Mouse (Mus musculus) skeletal muscle tissue, postnatal 0 days (tissue): Measurements from ENCODE around the gene 4921504E06Rik. TPM values are rescaled to one million over a fixed set of nuclear protein-coding genes. Genes with fewer than 3 reads are reported as not detected.

ENCODE experiments used
- polyA plus RNA-seq: library from polyadenylated mRNA; unstranded; fragments of >200 nt; fragmentation: Nextera tagmentation; extraction: Ambion mirVana; gene quantifications from 2 replicates; pipeline ENCODE4 v1.2.1, GENCODE M21; 2015

Gene 4921504E06Rik
- polyA plus RNA-seq: not detected in 2 replicates

DNA sequence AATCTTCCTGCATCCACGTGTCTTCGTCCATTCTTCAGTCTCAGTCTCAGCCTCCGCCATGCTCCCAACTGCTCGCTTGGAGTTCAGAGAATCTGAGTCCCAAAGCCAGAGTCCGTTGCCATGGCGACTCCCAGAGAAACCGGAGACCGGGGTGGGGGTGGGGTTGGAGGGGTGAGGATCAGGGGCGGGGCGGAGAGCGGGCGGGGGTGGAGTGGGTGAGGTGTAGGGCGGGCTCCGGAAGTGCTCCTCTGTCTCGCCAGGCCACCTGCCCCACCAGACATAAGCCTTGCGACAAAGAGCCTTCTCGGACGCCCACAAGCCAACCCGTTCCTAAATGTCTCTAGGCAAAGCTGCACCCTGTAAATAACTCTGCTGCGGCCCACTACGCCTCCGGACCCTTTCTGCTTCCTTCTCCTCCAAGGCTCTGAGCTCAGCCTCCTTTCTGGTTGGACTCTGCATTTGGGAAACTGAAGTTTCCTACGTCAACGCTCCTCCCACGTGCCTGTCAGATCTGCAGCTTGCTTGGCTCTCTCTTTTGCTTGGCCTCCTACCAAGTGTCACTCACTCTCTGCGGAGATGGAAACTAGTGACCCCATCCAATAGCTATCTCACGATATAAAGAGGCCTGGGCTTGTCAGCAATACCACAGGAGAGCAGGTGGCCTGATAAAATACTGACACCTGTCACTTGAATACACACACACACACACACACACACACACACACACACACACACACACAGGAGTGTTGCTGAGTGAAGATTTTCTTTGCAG lies at the start of gene 4921504E06Rik:
TSS of gene 4921504E06Rik (minus strand) at position 94 of the 772 bp plus-strand sequence.

DNA sequence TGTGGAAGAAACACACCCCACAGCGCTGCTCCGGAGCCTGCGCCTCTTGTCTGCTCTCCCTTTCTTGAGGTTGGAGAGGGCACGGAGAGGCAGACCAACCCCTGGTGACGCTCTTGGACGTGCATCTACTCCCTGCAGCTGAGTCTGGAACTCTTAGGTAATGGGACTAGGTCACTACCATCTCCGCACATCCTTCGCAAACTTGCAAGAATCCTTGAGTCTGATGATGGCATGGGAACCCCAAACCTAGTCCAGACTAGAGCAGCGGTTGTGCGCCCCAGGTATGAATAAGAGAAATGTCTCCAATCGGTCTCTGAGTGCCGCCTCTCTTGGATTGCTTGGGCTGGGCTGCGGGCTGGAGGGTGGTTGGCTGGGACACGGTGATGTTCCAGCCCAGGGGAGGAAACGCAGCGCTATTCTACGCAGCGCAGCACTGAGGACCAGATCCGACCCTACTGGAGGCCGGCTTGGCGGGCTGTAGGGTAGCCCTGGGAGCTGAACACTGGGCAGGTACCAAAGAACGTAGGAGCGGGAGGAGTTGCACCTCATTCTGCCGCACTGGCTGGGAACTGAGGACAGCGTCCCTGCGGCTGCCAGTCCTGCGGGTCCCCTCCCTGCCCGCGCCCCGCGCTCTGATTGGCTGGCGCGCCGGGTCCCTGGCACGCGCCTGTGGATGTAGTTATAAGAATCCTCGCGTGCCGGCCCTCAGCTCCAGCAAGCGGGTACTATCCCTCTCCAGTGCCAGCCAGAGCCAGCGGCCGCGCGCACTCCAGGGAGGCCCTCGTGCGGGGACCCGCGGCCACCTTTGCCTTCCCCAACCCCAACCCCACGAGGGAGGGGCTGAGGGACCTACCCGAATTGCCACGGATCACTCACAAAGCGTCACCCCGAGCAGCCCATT lies 108.5 kb downstream of the 4921504E06Rik start, which contains the start of gene Ptf1a:
TSS of gene Ptf1a (plus strand) at position 733 of the 901 bp plus-strand sequence.

Other genes starting within 250 kb of the 4921504E06Rik start
- gene Msrb2, start 182.5 kb downstream of the 4921504E06Rik start, polyA plus RNA-seq: 10.1 and 10.9 TPM in 2 replicates
- gene Ptf1a, start 108.3 kb downstream of the 4921504E06Rik start, polyA plus RNA-seq: not detected in 2 replicates
- gene Otud1, start 103.8 kb upstream of the 4921504E06Rik start, polyA plus RNA-seq: 6.2 and 6.5 TPM in 2 replicates